Mouse (Mus musculus) brown adipose tissue, adult 24 weeks (tissue): ENCODE measurements around the gene P4htm. TPM values are rescaled to one million over a fixed set of nuclear protein-coding genes. Genes with fewer than 3 reads are reported as not detected.
A peak's percentile ranks its signal among the peaks of the same experiment; 100 is the strongest.
"Not testable (repeated sequence)": the region's sequence is repeated elsewhere in the genome, so short reads cannot be mapped to it uniquely, and the experiment has no call there.

Experiments used
- H3K27ac ChIP-seq: fragments of 200-500 bp; replicated peaks from 2 replicates; pipeline ENCODE4 v1.5.1; 2012; ENCODE audit warnings: low read depth, mild to moderate bottlenecking, low read length
- H3K4me1 ChIP-seq: fragments of 200-500 bp; 2 replicates; pipeline ENCODE4 v1.6.1; 2012; ENCODE audit warnings: low read length, mixed read lengths; ENCODE audit not compliant: control insufficient read depth, insufficient read depth, insufficient read length
- H3K4me3 ChIP-seq: fragments of 200-500 bp; 2 replicates; pipeline ENCODE4 v1.5.1; 2012; ENCODE audit warnings: low read depth, mild to moderate bottlenecking, low read length, moderate library complexity; ENCODE audit not compliant: insufficient read depth
- polyA plus RNA-seq: library from polyadenylated mRNA; stranded (reverse); fragments of >200 nt; gene quantifications from 2 replicates; pipeline ENCODE4 v1.2.4, GENCODE M21; 2012; ENCODE audit not compliant: missing spikeins, insufficient read depth, insufficient read length

P4htm gene
- 0.83 and 1.3 TPM in 2 replicates for polyA plus RNA-seq

DNA sequence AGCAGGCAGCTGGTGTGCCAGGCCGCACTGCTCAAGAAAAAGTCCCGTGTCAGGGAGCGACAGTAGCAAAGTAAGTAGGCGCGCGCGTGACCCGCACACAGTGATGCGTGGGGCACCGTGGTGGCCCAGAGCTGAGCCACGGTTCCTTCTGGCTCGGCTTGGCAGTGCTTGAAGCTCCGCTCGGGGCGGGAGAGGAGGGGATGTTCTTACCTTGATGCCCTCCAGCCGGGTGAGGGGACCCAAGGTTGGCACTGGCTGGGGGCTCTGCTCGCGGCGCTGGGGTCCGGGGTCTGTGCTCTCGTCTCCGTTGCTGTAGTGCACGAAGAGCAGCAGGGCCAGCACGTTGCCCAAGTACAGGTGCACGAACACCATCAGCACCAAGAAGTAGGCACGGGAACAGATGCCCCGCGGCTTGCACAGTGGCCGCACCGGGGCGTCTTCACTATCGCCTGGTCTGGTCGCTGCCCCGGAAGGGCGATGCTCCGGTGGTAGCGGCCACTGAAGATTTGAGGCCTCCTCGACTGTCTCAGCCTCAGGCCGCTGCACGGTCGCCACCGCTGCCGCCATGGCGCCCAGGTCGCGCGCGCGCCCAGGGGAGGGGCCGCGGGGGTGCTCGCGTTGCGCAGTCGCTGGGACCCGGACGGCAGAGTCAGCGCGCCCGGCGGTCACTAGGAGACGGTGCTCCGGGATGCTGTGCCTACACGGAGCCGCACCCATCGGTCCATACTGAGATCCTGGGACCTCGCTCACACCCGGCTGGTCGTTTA is at the start of gene P4htm:
Gene P4htm, minus strand, starts transcription at position 670 of the 767 bp plus-strand sequence.
- Histone ChIP-seq H3K4me1 (no peaks in the 10 kb centered on the region), H3K27ac (no peak within 1 kb of the TSS), H3K4me3 (peak within 1 kb of the TSS; percentile 90)

DNA sequence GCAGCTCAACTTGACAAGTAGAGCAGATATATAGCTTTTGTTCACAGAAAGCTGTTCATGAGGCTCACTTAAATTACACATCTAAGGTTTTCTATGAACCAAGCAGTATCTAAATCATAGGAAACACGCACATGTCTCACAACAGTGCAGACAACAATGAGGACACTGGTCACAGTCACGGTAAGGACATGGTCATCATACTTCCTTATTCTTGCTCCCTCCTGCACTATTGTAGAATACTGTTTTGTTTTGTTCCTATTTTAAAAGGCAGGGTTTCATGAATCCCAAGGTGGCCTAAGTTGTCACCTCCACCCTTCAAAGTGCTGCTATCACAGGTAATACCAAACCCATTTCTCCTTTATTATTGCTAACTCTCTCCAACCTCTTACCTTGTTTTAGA is 42.4 kb upstream of the P4htm start:
- no peak overlapping the region for H3K27ac ChIP-seq
- no peaks in the 10 kb centered on the region for H3K4me1 ChIP-seq
- no peak overlapping the region for H3K4me3 ChIP-seq

DNA sequence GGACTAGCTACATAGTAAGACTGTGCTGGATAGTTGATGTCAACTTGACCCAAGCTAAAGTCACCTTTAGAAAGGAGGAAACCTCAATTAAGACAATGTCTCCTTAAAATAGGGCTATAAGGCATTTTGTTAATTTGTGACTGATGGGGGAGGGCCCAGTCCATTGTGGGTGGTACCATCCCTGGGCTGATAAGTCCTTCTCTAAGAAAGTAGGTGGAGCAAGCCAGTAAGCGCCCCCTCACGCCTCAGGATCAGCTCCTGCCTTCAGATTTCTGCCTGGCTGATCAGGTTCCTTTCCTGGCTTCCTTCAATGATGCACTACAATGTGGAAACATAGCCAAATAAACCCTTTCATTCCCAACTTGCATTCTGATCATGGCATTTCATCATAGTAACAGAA is 37.9 kb upstream of the P4htm start:
- Histone ChIP-seq H3K27ac (no peak overlapping the region), H3K4me3 (no peak overlapping the region), H3K4me1 (no peaks in the 10 kb centered on the region)

DNA sequence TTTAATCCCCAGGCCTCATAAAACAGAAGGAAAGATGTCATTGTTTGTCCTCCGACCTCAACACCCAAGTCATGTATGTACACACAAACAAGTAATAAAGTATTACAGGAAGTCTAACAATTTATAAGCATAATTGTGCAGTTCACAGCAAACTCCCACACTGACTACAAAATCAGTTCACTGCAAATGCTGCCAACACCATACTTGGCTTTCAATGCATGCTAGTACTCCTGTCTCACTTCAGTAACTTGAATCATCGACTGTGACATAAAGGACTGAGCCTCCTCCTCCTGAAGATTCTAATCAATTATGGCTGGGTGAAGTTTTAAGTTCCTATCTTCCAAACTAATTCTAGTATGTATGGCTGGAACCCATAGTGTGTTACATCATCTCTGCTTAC is 36.4 kb upstream of the P4htm start:
- Histone ChIP-seq H3K27ac (no peak overlapping the region), H3K4me1 (no peaks in the 10 kb centered on the region), H3K4me3 (no peak overlapping the region)

DNA sequence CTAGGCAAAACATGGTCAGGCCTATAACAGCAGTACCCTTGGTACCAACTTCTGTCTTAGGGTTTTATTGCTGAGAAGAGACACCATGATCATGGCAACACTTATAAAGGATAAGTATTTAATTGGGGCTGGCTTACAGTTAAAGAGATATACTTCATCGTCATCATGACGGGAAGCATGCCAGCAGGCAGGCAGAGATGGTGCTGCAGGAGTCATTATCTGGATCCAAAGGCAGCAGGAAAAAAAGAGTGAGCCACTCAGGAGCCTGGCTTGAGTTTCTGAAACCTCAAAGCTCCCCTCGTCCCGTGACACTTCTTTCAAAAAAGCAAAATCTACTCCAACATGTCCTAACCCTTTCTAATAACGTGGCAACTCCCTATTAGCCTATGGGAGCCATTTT is 34.9 kb upstream of the P4htm start:
- Histone ChIP-seq H3K27ac (no peak overlapping the region), H3K4me3 (no peak overlapping the region), H3K4me1 (no peaks in the 10 kb centered on the region)

DNA sequence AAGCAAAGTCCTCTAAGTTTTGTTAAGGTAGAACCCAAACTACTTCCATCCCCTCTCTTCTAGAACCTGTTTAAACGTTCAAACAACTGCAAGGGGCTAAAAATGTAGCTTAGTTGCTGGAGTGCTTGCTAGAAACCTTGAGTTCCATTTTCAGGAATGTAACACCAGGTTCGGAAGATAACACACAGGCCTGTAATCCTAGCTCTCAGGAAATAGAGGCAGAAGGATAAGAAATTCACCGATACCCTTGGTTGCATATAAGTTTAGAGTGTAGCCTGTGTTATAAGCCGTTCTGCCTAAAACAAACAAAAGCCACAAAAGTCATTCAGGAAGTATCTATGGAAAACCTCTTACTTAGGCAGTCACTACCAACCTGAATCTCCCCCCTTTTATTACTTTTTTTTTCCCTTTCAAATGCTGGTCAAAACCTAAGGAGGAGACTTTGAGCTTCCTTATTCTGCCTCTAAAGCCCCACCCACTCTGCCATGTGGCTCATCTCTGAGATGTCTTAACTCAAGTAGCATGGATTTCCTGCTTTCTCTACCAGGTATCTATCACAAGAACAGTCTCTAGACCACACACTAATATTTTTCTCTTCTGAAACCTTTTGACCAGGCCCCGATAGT is 34.3 kb upstream of the P4htm start:
- no peak overlapping the region for H3K4me3 ChIP-seq
- no peaks in the 10 kb centered on the region for H3K4me1 ChIP-seq
- H3K27ac ChIP-seq: no peak overlapping the region

DNA sequence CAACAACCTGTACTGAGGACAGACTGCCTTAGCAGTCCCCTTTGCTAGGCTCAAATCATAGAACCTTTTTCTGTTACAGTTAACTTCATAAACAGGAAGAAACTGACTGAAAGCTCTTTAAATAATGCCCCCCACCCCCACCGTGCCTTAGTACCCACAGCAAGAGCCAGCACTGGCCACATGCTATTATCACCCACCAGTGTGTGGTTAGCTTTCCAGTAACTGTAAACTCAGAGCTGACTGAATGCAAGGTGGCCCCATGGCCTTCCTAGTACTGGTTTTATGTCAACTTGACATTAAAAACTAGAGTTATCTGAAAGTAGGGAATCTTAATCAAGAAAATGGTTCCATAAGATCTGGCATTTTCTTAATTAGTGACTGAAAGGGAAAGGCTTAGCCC is 33.2 kb upstream of the P4htm start:
- Histone ChIP-seq H3K27ac (no peak overlapping the region), H3K4me1 (peaks cover 3% of the 10 kb centered on the region; the same call in 1 of the 2 replicates)

DNA sequence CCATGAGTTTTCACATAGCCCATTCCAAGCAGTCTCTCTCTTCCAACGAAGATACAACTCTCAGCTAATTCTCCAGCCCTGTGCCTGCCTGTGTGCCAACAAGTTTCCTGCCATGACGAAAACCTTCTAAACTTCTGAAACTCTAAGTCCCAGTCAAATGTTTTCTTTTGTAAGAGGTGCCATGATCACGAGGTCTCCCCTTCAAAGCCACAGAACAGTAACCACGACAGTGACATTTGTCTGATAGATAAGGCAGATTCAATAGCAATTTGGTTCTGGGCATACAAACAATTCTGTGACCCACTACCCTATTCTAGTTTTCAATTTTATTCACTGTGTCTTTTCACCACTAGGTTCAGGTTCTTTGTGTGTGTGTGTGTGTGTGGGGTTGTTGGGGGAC is 30.7 kb upstream of the P4htm start:
- Histone ChIP-seq H3K27ac (no peak overlapping the region), H3K4me3 (no peak overlapping the region), H3K4me1 (peaks cover 3% of the 10 kb centered on the region; the same call in 1 of the 2 replicates)

More for the DNA sequence above, 33.2 kb upstream of the P4htm start:
- H3K4me3 ChIP-seq: no peak overlapping the region

DNA sequence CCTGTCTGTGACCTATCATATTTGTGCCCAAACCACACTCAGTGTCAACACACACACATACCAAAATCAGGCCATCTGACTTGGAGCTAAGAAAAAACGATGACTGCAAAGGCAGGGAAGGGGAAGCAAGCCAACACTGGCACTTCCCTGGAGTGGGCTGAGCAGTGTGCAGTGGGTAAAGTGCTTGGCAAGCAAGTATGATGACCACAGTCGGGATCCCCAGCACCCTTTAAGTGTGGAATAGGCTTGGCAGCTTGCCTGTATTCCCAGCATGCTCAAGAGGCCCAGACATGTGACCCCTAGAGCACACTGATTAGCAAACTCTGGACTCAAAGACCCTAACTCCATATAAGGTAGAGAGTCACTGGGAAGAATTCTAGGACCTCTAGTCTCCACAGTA is 29.0 kb upstream of the P4htm start:
- no peak overlapping the region for H3K27ac ChIP-seq

DNA sequence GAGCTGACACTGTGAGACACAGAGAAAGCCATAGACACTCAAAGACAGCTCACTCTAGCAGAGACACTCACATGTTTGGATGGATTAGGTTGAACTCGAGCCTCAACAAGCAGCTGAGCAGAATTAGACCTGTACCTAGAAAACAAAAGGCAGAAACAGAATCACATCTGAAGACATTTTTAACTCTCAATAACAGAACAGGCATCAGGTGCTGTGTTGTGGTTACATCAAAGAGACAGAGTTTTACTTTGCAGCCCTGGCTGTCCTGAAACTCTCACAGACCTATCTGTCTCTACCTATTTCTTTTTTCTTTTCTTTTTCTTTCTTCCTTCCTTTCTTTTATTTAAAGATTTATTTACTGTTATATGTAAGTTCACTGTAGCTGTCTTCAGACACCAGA is 19.8 kb upstream of the P4htm start:
- H3K27ac ChIP-seq: no peak overlapping the region
- H3K4me3 ChIP-seq: no peak overlapping the region
- H3K4me1 ChIP-seq: no peaks in the 10 kb centered on the region

More for the DNA sequence above, 29.0 kb upstream of the P4htm start:
- peaks cover 3% of the 10 kb centered on the region; the same call in 1 of the 2 replicates for H3K4me1 ChIP-seq
- no peak overlapping the region for H3K4me3 ChIP-seq

DNA sequence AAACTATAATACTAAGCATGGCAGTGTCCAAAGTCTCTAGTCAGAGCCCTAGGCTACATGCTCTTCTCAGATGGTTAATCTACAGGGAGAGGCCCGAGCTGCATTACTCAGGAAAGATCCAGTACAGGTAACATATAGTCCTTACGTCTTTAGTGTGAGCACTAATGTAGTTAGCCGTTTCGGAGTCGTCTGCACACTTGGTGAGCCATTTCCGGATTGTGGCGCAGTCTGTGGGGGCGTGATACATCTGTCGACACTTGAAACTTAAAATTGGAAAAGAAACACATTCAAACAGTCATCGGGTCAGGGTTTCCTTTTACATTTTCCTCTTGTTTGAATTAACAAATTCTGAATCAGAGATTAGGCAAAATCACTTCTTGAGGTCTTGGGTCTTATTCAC is 14.0 kb upstream of the P4htm start:
- Histone ChIP-seq H3K4me3 (no peak overlapping the region), H3K4me1 (no peaks in the 10 kb centered on the region), H3K27ac (no peak overlapping the region)

DNA sequence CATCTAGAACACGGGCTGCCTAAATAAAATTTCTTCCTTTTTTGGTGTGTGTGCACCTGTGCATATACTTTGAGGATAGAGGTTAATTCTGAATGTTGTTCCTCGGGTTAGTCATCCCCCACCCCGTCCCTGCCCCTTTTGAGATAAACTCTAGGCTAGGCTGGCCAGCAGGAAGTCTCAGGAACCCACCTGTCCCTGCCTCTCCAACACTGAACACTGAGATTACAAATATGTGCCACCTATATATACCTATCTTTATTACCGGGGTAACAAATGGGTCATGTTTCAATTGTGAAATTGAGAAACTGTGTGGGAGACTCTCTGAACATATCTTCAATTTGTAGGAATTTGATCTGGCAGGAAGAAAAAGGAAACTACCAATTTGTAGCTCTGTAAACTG is 11.4 kb upstream of the P4htm start:
- Histone ChIP-seq H3K4me3 (no peak overlapping the region), H3K4me1 (no peaks in the 10 kb centered on the region), H3K27ac (no peak overlapping the region)

DNA sequence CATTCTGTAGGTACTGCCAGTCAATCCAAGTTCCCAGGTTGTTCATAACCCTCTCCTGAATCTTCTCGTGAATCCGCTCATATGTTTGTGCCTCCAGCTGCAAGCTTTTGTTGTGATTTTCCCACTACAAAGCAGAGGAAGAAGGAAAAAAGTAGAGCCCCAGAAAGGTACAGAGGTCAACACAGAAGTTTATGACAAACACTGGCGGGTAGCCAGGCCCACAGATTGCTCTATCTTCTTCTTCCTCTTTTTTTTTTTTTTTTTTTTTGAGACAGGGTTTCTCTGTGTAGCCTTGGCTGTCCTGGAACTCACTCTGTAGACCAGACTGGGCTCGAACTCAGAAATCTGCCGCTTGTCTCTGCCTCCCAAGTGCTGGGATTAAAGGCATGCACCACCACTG is 10.5 kb upstream of the P4htm start:
- H3K27ac ChIP-seq, H3K4me1 ChIP-seq, H3K4me3 ChIP-seq: not testable (repeated sequence)

DNA sequence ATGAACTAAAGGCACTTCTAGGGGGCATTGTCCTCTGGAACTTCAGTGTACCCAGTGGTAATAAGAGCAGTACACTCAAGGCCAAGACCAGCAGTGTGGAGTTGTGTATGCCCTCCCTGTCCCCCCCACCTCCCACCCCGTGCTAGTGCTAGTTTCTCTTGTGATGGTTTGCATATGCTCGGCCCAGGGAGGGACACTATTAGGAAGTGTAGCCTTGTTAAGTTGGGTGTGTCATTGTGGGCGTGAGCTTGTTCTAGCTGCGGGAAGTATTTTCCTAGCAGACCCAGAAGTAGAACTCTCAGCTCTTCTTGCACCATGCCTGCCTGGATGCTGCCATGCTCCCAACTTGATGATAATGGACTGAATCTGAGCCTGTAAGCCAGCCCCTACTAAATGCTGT is 4.5 kb upstream of the P4htm start:
- H3K27ac ChIP-seq: no peak overlapping the region
- H3K4me1 ChIP-seq: no peaks in the 10 kb centered on the region
- H3K4me3 ChIP-seq: no peak overlapping the region

DNA sequence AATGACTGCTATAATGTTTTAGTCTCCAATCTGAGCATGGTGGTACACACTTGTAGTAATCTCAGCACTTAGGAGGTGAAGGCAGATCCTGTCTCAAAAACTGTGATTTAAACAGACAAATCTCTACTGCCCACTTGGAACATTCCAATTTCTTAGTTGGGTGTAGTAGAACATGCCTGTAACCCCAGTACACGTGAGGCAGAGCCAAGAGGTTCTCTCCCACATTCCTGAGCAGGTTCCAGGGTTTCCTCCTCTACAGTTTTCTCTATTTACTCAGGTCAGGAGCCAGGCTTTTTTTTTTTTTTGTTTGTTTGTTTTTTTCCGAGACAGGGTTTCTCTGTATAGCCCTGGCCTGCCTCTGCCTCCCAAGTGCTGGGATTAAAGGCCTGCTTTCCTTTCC is 2.5 kb upstream of the P4htm start:
- no peak overlapping the region for H3K4me3 ChIP-seq
- H3K27ac ChIP-seq: no peak overlapping the region
- no peaks in the 10 kb centered on the region for H3K4me1 ChIP-seq

DNA sequence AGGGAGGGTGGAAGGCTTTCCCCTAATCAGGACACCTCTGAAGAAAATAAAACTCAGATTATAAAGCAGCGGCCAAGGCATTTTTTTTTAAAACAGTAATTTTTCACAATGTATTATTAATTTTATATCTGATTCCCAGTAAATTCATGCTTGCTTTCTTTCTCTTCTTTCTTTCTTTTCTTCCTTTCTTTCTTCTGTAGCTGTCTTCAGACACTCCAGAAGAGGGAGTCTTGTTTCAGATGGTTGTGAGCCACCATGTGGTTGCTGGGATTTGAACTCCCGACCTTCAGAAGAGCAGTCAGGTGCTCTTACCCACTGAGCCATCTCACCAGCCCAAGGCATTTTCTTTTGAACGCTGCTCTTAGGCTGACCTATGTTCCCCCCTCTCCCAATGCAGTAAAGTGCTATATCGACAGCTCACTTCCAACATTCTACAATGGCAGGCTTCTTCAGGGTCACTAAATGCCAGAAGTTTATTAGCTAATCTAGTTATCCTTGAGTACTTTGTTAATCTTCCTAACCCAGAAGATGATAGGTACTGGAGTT is 1.6 kb upstream of the P4htm start:
- no peaks in the 10 kb centered on the region for H3K4me1 ChIP-seq
- no peak overlapping the region for H3K4me3 ChIP-seq
- no peak overlapping the region for H3K27ac ChIP-seq
